Mouse (Mus musculus): ENCODE data around the gene Pdk1. TPM values are rescaled to one million over a fixed set of nuclear protein-coding genes. Genes with fewer than 3 reads are reported as not detected.
A peak's percentile ranks its signal among the peaks of the same experiment; 100 is the strongest.

The Pdk1 gene
- polyA plus RNA-seq, 1 experiment from 2014 or later: 22.9 TPM

DNA sequence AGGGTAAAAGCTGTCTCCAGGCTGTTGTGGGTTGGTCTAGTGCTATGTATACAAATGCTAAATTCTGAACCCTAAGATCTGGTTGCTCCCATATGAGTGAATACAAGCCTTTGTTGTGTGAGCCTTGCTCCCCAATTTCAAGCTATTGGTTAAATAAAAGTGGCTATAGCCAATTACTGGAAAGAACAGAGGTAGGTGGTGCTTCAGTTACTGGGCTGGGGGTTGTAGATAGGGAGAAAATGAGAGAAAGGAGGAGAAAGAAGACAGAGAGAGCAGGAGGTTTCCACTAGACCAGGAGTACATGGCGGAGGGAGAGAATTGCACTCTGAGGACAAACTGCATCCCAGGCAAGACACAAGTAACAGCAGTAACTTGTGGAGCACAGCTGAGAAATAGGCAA lies 4.8 kb upstream of the Pdk1 start:
- Histone ChIP-seq H3K4me3 (replicated peaks; ENCODE audit: low read length) (no peak overlapping the region), H3K9me3 (ENCODE audit: control insufficient read depth, low read length) (no peaks in the 10 kb centered on the region), H3K9ac (no peak overlapping the region), H3K27me3 (ENCODE audit: control insufficient read depth, insufficient read depth, low read length) (no peaks in the 10 kb centered on the region), H3K4me2 (replicated peaks) (no peak overlapping the region), H3K4me1 (replicated peaks; ENCODE audit: control insufficient read depth, insufficient read depth, low read length) (no peaks in the 10 kb centered on the region), H3K36me3 (replicated peaks; ENCODE audit: control insufficient read depth, insufficient read depth) (no peaks in the 10 kb centered on the region), H3K27ac (no peak overlapping the region)
- DNase-seq (ENCODE audit: low spot score) (no peak), ATAC-seq (ENCODE audit: low FRiP score) (no peak)
- WGBS: 87% methylated on average over 1 of the region's 1 CpGs

GRCm38 (mm10) chr2:71872141-71872540 lies 883 bp upstream of the Pdk1 start:
- DNase-seq (ENCODE audit: low spot score): no peak
- Histone ChIP-seq H3K4me3 (replicated peaks; ENCODE audit: low read length) (no peak overlapping the region), H3K4me1 (replicated peaks; ENCODE audit: control insufficient read depth, insufficient read depth, low read length) (peaks cover 7% of the 10 kb centered on the region; the same call in 1 of the 2 replicates), H3K27ac (no peak overlapping the region), H3K9me3 (ENCODE audit: control insufficient read depth, low read length) (no peaks in the 10 kb centered on the region), H3K9ac (no peak overlapping the region), H3K4me2 (replicated peaks) (no peak overlapping the region), H3K27me3 (ENCODE audit: control insufficient read depth, insufficient read depth, low read length) (0 out of 2 replicates have a peak, but pooled peaks cover 7% of the 10 kb centered on the region), H3K36me3 (replicated peaks; ENCODE audit: control insufficient read depth, insufficient read depth) (no peaks in the 10 kb centered on the region)
- WGBS: 86% methylated on average over 10 of the region's 10 CpGs
- ATAC-seq (ENCODE audit: low FRiP score): no peak

DNA sequence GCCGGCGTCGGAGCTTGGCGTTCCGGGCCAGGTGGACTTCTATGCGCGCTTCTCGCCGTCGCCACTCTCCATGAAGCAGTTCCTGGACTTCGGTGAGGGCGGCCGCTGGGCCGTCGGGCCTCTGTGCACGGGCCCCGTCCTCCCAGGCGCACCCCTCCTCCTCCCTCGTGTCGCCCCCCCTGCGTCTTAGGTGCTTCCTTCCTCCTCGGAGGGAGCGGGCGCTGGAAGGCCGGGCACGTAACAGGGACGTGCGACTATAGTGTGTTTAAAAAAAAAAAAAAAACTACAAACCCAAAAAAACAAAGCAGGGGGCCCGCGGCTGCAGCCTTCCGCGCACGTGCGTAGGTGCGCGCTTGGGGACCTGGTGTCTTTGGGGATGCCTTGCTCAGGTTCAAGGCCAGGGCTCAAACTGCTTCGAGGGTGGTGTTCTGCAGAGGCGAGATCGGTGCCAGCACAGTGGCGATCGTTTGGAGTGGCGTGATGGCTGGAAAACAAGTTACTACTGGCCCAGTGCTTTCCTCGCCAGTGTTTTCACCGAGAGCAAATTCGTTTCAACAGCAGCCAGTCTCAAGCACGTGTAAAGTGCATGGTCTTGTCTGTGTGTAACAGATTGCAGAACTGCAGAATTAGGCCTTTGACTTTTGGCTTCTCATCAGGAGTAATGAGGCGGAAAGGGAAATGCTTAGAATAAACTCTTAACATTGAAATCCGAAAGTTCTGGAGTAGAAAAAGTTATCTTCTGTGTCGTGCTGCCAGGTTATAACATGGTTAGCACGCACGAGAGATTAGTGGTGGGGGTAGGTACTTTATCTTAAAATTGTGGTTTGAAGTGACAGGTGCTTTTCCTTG lies 674 bp downstream of the Pdk1 start:
- DNase-seq (ENCODE audit: low spot score): peak; percentile 49
- H3K4me3 ChIP-seq (replicated peaks; ENCODE audit: low read length): peak overlapping the region; percentile 73
- no peaks in the 10 kb centered on the region for H3K36me3 ChIP-seq (replicated peaks; ENCODE audit: control insufficient read depth, insufficient read depth)
- H3K4me2 ChIP-seq (replicated peaks): peak overlapping the region; percentile 74
- WGBS: 3% methylated on average over 51 of the region's 51 CpGs
- ATAC-seq (ENCODE audit: low FRiP score): no peak; the same call in 1 of the 2 replicates
- H3K9me3 ChIP-seq (ENCODE audit: control insufficient read depth, low read length): no peaks in the 10 kb centered on the region
- H3K27me3 ChIP-seq (ENCODE audit: control insufficient read depth, insufficient read depth, low read length): 0 out of 2 replicates have a peak, but pooled peaks cover 7% of the 10 kb centered on the region
- peak overlapping the region; percentile 83 for H3K27ac ChIP-seq
- peak overlapping the region; percentile 78 for H3K9ac ChIP-seq
- H3K4me1 ChIP-seq (replicated peaks; ENCODE audit: control insufficient read depth, insufficient read depth, low read length): peaks cover 7% of the 10 kb centered on the region; the same call in 1 of the 2 replicates

GRCm38 (mm10) chr2:71874422-71874821 lies 1.4 kb downstream of the Pdk1 start:
- ATAC-seq (ENCODE audit: low FRiP score) (no peak), DNase-seq (ENCODE audit: low spot score) (no peak)
- H3K4me1 ChIP-seq (replicated peaks; ENCODE audit: control insufficient read depth, insufficient read depth, low read length): peaks cover 7% of the 10 kb centered on the region; the same call in 1 of the 2 replicates
- H3K9ac ChIP-seq: no peak overlapping the region
- 88% methylated on average over 2 of the region's 2 CpGs for WGBS
- H3K27ac ChIP-seq: no peak overlapping the region
- peak overlapping the region; percentile 73; the same call in 1 of the 2 replicates for H3K4me3 ChIP-seq (replicated peaks; ENCODE audit: low read length)
- no peaks in the 10 kb centered on the region for H3K9me3 ChIP-seq (ENCODE audit: control insufficient read depth, low read length)
- H3K27me3 ChIP-seq (ENCODE audit: control insufficient read depth, insufficient read depth, low read length): 0 out of 2 replicates have a peak, but pooled peaks cover 7% of the 10 kb centered on the region
- H3K4me2 ChIP-seq (replicated peaks): peak overlapping the region; percentile 74; the same call in 1 of the 2 replicates
- no peaks in the 10 kb centered on the region for H3K36me3 ChIP-seq (replicated peaks; ENCODE audit: control insufficient read depth, insufficient read depth)

GRCm38 (mm10) chr2:71874836-71875235 lies 1.8 kb downstream of the Pdk1 start:
- Histone ChIP-seq H3K4me2 (replicated peaks) (0 out of 2 replicates have a peak overlapping the region, but pooled peaks have one; percentile 74), H3K9me3 (ENCODE audit: control insufficient read depth, low read length) (no peaks in the 10 kb centered on the region), H3K27ac (no peak overlapping the region), H3K4me1 (replicated peaks; ENCODE audit: control insufficient read depth, insufficient read depth, low read length) (peaks cover 7% of the 10 kb centered on the region; the same call in 1 of the 2 replicates), H3K4me3 (replicated peaks; ENCODE audit: low read length) (no peak overlapping the region), H3K36me3 (replicated peaks; ENCODE audit: control insufficient read depth, insufficient read depth) (no peaks in the 10 kb centered on the region), H3K9ac (no peak overlapping the region), H3K27me3 (ENCODE audit: control insufficient read depth, insufficient read depth, low read length) (0 out of 2 replicates have a peak, but pooled peaks cover 7% of the 10 kb centered on the region)
- 39% methylated on average over 2 of the region's 2 CpGs for WGBS
- DNase-seq (ENCODE audit: low spot score) (no peak), ATAC-seq (ENCODE audit: low FRiP score) (no peak)

GRCm38 (mm10) chr2:71877865-71878264 lies 4.8 kb downstream of the Pdk1 start:
- Histone ChIP-seq H3K27ac (no peak overlapping the region), H3K27me3 (ENCODE audit: control insufficient read depth, insufficient read depth, low read length) (0 out of 2 replicates have a peak, but pooled peaks cover 7% of the 10 kb centered on the region), H3K4me1 (replicated peaks; ENCODE audit: control insufficient read depth, insufficient read depth, low read length) (peaks cover 7% of the 10 kb centered on the region; the same call in 1 of the 2 replicates), H3K4me2 (replicated peaks) (no peak overlapping the region), H3K4me3 (replicated peaks; ENCODE audit: low read length) (no peak overlapping the region), H3K9me3 (ENCODE audit: control insufficient read depth, low read length) (no peaks in the 10 kb centered on the region), H3K9ac (no peak overlapping the region), H3K36me3 (replicated peaks; ENCODE audit: control insufficient read depth, insufficient read depth) (peaks cover 8% of the 10 kb centered on the region; the same call in 1 of the 2 replicates)
- no peak for DNase-seq (ENCODE audit: low spot score)
- 92% methylated on average over 4 of the region's 4 CpGs for WGBS
- no peak for ATAC-seq (ENCODE audit: low FRiP score)

DNA sequence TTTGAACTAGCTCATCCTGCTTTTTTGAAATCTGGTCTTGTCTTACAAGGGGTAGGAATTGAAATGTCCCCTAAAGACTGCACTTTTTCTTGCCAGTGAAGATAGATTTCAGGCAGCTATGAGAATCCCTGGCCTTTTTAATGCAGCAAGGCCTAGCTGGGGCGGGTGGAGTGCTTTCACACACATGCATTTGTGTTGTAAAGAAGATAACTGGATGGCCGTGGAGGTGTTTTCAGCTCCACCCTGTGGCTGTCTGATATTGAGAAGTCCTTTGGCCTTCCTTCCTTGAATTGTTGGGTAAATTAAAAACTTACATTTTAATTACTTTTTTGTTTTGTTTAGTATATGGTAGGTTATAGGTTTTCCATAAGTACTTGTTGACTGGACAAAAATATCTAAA lies 5.4 kb downstream of the Pdk1 start:
- no peak overlapping the region for H3K4me3 ChIP-seq (replicated peaks; ENCODE audit: low read length)
- H3K4me2 ChIP-seq (replicated peaks): no peak overlapping the region
- H3K27me3 ChIP-seq (ENCODE audit: control insufficient read depth, insufficient read depth, low read length): 0 out of 2 replicates have a peak, but pooled peaks cover 7% of the 10 kb centered on the region
- peaks cover 7% of the 10 kb centered on the region; the same call in 1 of the 2 replicates for H3K4me1 ChIP-seq (replicated peaks; ENCODE audit: control insufficient read depth, insufficient read depth, low read length)
- no peak overlapping the region for H3K27ac ChIP-seq
- no peaks in the 10 kb centered on the region for H3K9me3 ChIP-seq (ENCODE audit: control insufficient read depth, low read length)
- WGBS: 81% methylated on average over 2 of the region's 2 CpGs
- no peak overlapping the region for H3K9ac ChIP-seq
- H3K36me3 ChIP-seq (replicated peaks; ENCODE audit: control insufficient read depth, insufficient read depth): peaks cover 10% of the 10 kb centered on the region; the same call in 1 of the 2 replicates
- DNase-seq (ENCODE audit: low spot score): no peak
- ATAC-seq (ENCODE audit: low FRiP score): no peak

DNA sequence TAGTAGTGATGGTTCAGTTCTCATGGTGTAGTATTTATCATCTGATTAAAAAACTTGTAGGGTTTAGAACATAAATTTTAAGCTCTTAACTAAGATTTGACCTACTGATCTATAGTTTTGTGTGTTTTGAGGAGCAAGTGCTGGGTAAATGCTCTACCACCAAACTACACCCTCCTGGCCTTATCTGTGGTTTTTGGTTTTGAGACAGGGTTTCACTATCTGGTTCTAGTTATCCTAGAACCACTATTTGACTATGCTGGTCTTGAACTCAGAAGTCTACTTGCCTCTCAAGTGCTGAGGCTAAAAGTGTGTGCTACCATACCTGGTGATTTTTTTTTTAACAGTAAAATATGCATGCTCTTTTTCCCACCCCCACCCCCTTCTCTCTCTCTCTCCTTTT lies 5.9 kb downstream of the Pdk1 start:
- Histone ChIP-seq H3K4me2 (replicated peaks) (no peak overlapping the region), H3K9me3 (ENCODE audit: control insufficient read depth, low read length) (no peaks in the 10 kb centered on the region), H3K27ac (no peak overlapping the region), H3K4me1 (replicated peaks; ENCODE audit: control insufficient read depth, insufficient read depth, low read length) (peaks cover 5% of the 10 kb centered on the region; the same call in 1 of the 2 replicates), H3K9ac (no peak overlapping the region), H3K27me3 (ENCODE audit: control insufficient read depth, insufficient read depth, low read length) (0 out of 2 replicates have a peak, but pooled peaks cover 7% of the 10 kb centered on the region), H3K4me3 (replicated peaks; ENCODE audit: low read length) (no peak overlapping the region), H3K36me3 (replicated peaks; ENCODE audit: control insufficient read depth, insufficient read depth) (peaks cover 15% of the 10 kb centered on the region; the same call in 1 of the 2 replicates)
- no peak for ATAC-seq (ENCODE audit: low FRiP score)
- no peak for DNase-seq (ENCODE audit: low spot score)

- no peaks in the 10 kb centered on the region for H3K9me3 ChIP-seq (ENCODE audit: control insufficient read depth, low read length)
- H3K9ac ChIP-seq: no peak overlapping the region
- ATAC-seq (ENCODE audit: low FRiP score): no peak
- no peak for DNase-seq (ENCODE audit: low spot score)
- no peak overlapping the region for H3K27ac ChIP-seq
- no peaks in the 10 kb centered on the region for H3K4me1 ChIP-seq (replicated peaks; ENCODE audit: control insufficient read depth, insufficient read depth, low read length)
- H3K36me3 ChIP-seq (replicated peaks; ENCODE audit: control insufficient read depth, insufficient read depth): peaks cover 17% of the 10 kb centered on the region; the same call in 1 of the 2 replicates
- H3K4me2 ChIP-seq (replicated peaks): no peak overlapping the region
- H3K27me3 ChIP-seq (ENCODE audit: control insufficient read depth, insufficient read depth, low read length): no peaks in the 10 kb centered on the region
- WGBS: 87% methylated on average over 19 of the region's 19 CpGs
- H3K4me3 ChIP-seq (replicated peaks; ENCODE audit: low read length): no peak overlapping the region
These were observed 10.1 kb downstream of the Pdk1 start for GRCm38 (mm10) chr2:71882914-71883651.
